Mouse (Mus musculus) CD4-positive helper T cell, adult 2 months (primary cell): ENCODE data around the gene Man1a2.

Experiments
- DNase-seq: peaks from one replicate; pipeline ENCODE4 v3.0.0-alpha.2; 2012; ENCODE audit warnings: low read depth, missing footprints, low spot score

Gene Man1a2

DNA sequence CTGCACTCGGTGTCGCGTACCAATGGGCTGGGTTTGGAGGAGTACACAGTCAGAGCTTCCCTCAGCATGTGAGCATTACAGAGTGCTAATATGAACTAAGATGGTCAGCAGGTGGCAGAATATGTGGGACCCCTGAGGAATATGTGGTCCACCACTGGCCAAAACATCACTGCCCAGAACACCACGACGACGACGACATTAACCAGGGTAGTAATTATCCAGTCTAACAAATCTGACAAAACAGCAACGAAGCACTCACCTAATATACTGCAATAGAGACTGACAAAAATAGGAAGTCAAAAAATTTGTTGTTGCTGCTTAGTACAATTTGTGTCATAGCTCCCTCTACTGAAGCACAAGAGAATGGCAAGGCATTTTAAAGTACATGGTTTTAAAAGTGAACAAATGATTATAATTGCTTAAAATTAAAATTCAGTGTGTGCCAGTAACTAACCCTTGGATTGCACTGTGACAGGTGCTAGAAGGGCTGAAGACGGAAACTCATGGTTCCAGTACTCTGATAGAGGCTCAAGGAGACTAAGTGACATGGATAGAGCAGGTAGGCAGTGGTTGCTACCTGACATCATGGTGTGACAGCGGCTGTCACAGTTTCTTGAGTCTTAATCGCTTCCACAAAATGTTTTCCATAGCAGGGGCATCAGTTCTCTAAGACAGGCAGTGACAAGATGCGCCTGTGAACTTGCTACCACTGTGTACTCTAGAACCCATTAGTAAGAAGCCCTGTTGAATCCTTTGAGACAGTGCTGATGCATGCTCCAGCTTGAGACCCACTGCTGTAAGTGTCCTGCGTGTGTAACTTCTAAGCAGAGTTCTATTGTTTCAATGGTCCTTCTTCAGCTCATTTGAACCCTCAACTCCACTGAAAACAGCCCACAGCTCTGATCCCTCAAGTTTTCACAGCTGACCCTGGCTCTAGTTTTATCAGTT is 116.6 kb downstream of the Man1a2 start:
- DNase-seq = peak; percentile 62

DNA sequence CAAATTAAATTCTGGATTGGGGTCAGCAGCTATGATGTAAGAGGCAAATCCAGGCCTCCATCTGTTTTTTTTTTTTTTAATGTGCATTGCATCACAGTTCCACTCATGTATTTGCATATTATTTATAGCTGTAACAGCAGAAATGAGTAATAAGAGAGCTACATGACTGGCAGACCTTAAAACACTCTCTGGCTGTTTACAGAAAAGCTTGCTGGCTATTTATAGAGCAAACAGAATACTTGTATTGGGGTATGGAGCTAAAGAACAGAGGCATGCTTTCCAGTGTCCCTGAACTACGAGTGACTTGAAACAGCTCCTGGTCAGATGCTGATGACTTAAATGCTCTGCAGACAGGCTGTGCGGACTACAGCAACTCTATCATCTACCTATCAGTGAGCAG is 121.7 kb downstream of the Man1a2 start:
- no peak for DNase-seq

DNA sequence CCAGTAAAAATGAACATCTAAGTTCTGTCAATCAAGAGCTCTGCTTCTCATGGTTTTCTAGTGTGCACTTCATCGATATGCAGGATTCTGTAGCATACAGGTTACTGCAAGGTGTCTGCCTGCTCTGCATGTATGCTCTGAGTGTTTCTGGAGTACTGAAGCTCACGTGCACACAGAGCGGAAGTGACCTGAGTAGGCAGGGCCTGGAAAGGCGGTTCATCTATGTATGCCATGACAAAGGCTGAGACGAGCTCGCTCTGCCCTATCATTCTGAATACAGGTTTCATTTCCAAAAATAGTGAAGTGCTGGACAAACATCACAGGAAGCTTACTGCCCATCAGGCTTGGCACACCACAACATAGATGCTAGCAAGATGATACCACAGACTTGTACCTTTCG is 122.8 kb downstream of the Man1a2 start:
- peak; percentile 83 for DNase-seq

DNA sequence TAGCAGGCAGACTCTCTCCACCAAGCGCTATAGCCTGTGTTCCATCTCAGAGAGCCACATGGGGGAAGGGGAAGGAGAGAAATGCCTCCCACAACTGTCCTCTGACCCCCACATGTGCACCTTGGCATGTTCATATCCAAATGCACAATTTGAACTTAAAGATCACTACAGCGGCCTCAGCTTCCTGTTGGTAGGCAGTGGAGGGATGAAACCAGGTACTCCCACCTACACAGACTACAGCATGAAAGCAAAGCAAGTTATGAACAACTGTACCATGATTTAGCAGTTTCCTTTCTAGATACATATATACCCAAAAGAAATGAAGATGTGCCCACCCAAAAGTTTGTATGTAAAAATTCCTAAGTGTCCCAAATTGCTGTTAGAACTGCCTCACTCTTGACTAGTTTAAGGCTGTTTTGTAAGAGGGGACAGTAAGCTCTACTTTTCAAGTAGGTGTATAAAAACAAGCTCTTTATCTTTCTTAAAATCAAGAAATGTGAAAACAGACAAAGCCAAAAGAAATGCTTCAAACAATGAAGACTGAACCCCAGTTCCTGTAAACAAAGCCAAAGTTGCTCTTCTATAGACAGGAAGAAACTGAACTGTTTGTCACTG is 123.6 kb downstream of the Man1a2 start:
- peak; percentile 66 for DNase-seq

DNA sequence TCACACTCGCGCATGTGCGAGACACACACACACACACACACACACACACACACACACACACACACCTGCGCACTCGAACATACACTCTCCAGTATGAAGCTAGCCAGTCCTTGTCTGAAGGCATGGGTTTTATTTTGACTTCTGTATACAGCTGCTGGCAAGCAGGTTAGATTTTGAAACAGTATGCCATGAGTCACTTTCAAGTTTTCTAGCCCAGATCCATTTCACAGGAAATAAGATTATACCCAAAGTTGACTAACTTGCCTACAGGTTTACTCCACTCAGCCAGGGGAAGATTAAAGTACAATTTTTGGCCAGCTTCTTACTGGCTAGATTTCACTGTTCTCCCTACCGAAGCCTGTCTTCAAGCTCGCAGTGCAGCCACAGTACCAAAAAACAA is 125.9 kb downstream of the Man1a2 start:
- DNase-seq = peak; percentile 21

DNA sequence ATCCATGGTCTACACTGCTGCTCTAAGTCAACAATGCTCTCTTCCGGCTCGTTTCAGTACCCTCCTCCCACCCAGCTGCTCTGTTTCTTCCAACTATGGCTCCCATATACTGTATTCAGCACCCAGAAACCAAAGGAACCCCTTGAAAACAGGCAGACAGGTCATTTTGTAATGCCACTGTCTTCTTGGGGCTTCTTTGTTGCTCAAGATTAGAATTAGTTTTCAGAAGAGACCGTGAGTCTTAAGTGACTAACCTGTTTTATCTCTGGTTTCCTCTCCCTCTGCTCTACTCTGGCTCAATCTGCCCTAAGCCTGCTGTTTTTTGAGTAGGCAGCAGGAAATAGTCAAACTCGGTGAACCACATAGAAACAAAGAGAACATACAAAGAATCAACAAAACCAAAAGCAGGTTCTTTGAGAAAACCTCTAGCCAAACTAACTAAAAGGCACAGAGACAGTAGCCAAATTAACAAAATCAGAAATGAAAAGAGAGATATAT is 127.0 kb downstream of the Man1a2 start:
- peak; percentile 82 for DNase-seq

DNA sequence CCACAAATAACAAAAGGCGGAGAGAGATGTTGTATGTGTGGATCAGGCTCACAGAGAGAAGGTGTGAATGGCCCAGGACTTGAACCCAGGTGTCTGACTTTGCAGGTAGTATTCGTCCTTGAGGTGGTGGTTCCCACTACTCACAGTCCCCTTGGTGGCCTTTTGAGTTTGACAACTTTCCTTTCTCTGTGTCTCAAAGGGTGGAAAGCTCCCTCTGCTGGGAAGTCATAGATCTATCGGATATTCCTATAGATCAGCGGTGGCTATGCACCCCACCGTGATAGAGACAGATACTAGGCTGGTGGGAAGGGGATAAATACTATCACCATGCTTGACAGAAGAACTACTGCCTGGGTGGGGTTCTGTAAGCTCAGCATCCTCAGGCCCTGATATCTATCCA is 130.5 kb downstream of the Man1a2 start:
- DNase-seq = no peak

DNA sequence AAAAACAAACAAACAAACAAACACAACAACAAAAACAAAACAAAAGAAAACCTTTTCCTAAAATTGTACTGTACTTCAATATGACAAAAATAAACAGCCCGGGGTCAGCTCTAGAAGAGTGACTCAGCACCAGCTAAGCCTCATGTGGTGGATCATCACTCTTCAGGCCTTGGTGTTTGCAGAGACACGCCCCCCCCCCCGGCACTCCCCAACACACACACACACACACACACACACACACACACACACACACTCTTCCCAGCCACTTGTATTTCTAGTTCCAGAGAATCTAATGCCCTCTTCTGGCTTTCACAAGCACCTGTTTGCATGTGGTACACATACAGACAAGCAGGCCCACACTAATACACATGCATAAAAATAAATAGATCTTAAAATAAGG is 133.1 kb downstream of the Man1a2 start:
- DNase-seq = no peak

DNA sequence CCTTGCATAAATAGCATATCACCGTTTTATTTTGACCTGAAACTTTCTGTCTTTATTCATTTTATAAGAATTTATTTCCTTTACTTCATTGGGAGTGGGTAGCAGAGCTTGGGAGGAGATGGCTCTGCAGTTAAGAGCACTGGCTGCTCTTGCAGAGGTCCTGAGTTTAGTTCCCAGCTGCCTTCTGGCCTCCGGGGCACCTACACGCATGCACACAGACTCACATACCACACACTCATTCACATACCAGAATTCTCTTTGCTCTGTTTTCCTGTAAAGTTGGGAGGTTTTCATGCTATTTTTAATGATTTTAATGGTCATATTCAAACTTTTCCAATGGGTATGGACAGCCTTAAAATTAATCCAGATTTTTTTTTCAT is 137.4 kb downstream of the Man1a2 start:
- DNase-seq = no peak

DNA sequence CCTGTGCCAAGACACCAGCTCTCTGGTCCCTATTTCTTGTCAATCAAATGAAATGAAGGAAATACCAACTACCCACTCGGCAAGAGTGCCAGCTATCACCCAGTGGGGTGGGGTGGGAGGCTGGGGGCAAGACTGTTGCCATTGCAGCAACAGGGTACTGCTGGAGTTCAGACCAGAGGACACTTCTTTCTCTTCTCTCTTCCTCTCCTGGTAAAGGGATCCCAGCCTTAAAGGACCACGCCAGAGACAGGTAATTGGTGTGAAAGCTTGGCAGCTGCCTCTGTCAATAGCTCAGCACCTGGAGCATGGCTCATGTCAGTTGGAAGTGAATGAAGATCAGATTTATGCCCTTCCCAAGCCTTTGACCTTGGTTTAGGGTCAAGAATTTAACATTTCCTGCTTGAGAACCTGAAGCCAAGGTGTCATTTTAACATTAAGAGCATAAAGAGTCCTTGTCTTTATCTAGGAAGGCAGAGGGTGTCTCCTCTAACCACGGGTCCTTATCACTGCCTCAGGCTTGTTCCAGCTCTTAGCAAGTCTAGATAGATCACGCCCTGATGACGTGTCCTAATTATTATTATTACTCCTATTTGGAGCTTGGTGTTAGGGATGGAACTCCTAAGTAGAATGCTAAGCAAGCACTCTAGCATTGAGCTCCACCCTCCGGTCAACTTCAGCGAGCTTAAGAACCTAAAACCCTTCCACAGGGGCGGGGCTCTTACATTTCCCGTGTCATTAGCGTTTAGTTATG is 138.0 kb downstream of the Man1a2 start:
- no peak for DNase-seq

DNA sequence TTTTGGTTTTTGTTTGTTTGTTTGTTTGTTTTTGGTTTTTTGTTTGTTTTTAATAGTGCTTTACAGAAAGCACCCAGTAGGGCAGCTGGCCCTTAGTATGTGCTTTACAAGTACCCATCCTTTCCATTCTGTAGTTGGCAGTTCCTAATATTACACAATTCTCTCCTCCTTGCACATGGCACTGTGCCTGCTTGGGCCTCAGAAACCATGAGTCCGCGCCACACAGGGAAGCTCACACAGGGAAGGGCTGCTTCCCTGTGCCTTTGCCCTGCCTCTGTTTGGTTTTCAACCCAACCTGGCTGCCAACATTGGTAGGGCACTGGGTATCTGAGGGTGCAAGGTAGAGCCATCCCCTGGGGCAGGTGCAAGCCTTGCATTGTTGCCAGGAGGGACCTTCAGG is 148.6 kb downstream of the Man1a2 start:
- no peak for DNase-seq

DNA sequence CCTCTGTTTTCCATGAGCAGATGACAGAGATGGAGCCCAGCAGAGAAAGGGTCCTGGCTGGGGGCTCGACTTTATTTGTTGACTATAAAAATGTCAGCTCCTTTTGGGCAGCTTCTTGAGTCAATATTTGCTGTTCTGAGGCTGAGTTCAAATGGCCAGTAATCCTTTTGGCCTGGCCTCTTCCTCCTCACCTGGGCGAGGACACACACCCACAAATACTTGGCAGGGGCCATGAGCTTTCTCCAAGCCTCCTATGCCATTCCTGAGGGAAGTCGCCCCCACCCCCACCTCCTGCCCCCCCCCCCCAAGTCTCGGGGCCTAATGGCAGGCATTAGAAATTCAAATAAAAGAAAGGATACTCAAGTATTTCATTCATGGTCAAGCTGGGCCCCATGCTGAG is 149.4 kb downstream of the Man1a2 start:
- no peak for DNase-seq

DNA sequence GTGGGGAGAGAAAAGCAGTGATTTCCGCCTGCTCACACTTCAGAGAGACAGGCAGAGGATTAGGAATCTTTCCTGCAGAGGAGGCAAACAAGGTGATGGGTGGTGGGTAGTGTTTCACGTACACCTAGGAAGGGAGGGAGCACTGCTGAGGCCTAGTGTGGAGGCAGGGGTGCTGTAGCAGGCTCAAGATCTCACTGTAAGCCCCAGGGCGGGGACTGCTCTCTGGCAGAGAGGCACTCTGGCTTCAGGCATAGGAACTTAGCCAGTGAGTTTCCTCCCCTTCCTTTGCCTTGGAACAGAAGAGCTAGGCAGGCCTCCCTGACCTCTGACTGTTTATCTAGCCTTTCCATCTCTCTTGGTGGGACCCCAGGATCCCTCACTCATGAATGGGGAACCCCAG is 150.0 kb downstream of the Man1a2 start:
- no peak for DNase-seq

DNA sequence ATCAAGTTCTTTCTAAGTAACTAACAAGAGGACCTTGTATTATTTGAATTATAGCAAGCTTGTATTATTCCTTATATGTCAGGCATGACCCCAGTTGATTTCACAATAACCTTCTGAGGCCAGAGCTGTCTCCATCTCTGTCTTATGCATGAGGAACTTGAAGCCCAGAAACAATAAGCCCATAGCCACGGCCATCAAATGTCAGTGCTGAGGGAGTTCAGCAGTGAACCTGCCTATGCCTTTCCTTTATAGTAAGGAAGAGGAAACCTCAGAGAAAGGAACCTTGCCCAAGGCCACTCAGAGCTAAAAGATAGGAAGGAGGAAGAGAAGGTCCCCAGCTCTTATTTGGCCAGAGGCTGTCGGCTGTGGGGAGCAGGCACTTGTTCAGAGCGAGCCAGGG is 150.9 kb downstream of the Man1a2 start:
- DNase-seq = no peak

DNA sequence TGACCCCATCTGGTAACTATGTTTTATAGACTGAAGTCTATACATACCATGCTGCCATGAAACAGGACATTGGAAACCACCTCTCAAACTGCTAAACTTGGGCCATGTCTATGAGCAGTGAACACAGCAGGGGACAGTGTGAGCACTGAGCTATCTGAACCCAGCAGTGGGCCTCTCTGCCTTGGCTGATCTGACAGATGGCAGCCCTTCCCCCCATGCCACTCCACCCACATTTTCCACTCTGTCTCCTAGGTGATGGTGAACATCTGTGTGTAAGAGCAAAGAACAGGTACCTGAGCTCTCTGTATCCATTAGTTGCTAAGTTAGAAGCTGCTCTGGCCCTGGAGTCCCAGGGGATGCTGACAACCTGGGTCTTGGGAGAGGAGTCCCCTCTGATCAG is 151.9 kb downstream of the Man1a2 start:
- peak; percentile 39 for DNase-seq

DNA sequence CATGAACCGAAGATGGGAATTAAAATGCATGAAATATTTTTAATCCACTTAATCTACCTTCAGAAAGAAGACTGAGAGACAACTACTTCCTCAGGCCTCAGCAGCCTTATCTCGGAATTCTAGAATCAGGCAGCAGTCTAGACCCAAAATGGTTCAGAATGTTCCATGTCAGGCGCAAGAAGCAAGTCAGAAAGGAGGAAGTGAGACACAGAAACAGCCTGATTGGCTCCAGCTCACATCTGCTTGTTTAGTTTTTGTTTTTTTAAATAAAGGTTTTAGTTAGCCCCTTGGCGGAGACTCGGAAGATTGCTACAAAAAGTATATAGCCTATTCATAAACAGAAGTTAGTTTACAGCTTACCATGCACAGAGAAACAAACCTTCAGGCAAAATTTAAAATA is 154.4 kb downstream of the Man1a2 start:
- DNase-seq = no peak

DNA sequence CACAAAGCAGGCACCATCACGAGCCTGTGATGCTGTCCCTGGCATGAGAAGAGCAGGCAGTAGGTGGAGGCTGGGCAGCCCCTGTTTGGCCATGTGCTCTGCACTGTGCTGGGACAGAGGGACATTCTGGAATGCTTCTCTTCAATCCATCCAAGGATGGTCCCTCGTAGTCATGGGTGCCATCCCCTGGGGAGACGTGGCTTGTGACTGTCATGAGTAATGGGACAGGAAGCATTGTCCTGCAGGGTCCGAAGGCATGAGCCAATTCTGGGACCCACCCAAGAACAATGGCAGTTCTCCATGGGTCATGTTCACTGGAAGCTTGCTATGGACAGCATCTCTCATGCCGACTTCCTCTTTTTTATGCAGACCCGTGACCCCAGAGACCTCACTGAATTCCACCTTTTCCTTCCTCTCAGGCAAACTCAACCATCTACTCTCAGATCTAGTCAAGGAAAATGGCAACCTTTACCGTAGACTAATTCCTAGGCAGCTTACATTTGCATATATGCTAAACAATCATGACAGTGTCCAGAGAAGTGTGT is 155.0 kb downstream of the Man1a2 start:
- no peak for DNase-seq

DNA sequence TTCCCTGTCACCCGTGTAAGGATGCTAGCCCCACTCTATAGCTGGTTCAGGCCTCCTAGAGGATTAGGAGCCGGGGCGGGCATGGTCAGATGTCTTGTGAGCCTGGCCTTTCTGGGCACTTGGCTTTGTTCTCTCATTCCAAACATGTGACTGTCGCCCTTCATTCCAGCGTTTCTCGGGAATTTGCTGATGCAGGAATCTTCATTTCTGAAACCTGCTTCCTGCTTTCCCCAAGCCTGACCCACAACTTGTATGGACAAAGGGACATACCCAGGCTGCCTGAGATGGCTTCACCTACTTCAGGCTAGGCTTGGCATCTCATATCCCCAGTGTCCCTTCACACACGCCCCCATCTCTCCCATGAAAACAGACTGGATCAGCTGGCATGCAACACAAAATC is 162.6 kb downstream of the Man1a2 start:
- DNase-seq = no peak

DNA sequence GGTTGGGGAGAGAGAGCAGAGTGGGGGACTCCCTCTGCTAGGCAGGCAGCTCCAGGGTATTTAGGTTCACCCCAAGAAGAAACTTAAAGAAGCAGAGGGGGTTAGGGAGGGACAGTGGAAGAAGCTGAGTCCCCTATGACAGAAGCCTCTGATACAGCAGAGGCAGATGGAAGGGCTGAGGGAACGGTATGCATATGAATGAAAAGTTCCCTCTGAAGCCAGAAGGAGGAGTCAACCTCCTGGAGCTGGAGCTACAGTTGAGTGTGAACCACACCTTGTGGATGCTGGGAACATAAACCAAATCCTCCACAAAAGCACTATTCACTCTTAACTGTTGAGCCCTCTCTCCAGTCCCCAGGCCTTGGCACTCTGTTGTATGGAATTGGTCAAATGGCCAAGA is 163.7 kb downstream of the Man1a2 start:
- no peak for DNase-seq

DNA sequence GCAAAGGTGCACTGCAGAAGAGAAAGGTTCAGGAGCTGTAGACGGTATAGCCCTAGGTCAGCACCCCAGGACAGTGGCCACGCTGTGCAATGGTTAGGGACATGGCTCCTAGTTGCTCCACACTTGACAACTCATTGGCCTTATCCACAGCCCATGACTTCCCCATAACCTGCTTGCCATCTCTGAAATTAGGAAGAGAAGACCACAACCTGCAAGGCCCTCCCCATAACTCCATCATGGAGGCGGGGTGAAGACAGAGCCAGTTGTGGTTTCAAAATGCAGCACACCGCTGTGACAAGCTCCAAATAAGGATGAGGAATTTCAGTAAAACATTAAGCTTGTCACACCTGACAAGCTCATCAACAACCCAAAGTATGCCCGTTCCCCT is 169.6 kb downstream of the Man1a2 start:
- DNase-seq = no peak

DNA sequence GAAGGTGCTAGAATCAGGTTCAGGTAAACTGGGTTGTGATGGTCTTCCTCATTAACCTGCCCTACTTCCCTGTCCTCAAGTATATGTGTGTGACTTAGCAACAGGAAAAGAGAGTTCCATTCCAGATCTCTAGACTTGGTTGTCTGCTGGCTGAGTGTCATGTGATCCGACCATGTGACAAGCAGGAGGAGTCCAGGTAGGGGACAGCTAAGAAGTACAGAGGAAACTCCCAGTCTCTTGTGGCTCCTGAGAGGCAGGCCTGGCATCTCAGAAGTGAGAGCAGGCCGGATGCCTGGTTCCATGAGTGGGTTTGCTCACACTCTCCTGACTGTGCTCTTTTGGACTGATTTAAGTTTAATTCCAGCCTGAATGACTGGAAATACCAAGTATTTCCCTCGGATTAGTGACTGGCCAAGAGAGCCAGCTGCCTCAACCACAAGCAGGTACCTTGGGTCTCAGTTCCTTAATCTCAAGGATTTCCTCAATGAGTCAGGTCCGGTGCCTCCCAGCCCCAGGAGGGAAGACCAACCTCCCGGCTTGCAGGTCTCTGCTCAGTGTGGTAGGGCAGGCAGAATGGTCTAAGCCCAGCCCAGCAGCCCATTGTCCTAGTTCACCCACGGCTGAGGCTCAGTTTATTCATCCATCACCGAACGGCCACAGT is 170.1 kb downstream of the Man1a2 start:
- no peak for DNase-seq
